Mouse (Mus musculus) layer of hippocampus, postnatal 36 days (tissue): ENCODE data around the gene Abca12. TPM values are rescaled to one million over a fixed set of nuclear protein-coding genes. Genes with fewer than 3 reads are reported as not detected.

ENCODE experiments used
- DNase-seq, 2 experiments: peaks; one replicate each; pipeline ENCODE4 v3.0.0; 2022
- total RNA-seq, 2 experiments: library from RNA; stranded (reverse); gene quantifications; 2 replicates each; pipeline ENCODE4 v1.2.3; 2021

Abca12 gene
- total RNA-seq, 2 experiments from 2014 or later = 0.15 to 0.28 TPM

DNA sequence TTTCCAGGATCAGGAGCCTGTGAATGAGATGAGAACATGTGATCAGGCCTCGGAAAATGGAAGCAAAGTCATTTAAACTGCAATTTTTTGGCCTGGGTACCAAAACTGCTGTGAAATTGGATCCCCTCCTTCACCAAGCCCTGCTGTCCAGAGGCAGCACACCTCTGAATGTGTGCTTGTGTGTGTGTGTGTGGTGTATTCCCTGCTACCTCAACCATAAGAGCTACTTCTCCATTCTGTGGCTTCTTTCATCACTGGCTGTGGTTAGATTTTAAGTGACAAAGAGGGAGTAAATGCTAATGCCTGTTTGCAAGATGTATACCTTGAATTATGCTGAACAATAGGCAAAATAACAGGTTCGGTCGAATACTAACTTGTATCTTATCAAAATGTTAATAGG is 84.4 kb downstream of the Abca12 start:
- no peak for DNase-seq

DNA sequence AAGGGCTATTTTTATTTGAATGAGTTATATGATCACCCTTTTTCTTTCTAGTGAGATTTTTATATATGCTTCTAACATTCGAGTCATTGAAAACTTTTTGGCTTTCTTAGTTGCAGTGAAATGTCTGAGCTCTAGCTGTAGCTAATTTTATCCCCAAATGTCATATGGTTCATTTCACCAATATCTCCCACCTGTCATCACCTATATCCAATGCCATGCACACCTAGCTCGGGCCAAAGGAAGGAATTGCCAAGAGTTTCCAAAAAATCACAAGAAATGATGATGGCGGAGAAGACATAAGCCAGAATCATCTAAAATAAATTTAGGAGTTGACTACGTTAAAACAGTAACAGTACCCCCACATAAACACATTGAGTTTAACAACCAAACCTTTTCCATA is 102.5 kb downstream of the Abca12 start:
- no peak for DNase-seq

DNA sequence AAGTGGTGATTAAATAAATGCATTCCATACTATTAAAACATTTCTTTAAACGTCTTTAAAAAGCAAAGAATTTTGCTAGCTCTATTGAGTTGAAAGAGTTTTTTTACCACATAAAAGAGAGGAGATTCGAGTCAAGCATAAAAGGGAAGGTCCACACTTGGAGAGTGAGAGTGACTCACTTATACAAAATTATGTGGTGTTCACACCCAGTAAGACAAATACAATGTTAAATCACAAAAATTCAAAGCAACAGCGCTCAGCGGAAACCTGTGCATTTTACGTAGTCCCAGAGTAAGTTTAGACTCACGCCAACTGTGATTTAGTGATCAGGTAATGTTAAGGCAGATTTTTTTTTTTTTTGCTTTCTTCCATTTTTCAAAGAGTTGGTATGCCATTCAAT is 104.1 kb downstream of the Abca12 start:
- no peak for DNase-seq

DNA sequence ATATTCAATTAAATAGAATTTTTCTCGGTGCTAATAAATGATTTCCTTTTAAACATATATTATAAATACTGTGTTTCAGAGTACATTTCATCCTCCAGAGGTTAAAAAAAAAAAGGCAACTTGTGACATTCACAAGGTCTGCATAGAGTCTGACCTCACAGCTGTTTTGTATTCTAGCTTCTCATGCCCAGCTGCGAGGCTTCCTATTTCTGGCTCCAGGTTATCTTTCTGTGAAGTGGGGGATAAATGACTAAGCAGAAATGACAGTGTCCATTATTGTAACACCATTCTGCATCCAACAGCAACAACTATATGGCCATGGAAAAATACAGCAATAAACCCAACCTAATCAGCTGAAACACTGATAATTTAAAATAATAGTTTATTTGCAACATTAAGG is 107.3 kb downstream of the Abca12 start:
- no peak for DNase-seq

DNA sequence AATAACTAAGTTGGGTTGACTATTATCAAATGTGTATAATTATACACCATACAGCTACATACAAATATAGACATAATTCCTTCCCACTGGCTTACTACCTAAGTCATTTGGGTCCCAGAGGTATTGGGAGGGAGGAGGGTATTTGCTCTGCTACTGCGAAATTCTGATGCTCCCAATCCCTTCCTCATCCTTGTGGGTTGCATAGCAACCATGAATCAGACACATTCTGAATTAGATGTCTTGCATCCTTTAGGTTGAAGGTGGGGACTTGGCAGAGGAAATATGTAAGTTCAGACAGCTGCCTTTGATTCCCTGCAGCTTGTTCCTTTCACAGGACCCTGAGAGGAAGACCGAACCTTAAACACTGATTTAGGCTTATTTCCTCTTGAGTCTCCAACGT is 108.5 kb downstream of the Abca12 start:
- no peak for DNase-seq

DNA sequence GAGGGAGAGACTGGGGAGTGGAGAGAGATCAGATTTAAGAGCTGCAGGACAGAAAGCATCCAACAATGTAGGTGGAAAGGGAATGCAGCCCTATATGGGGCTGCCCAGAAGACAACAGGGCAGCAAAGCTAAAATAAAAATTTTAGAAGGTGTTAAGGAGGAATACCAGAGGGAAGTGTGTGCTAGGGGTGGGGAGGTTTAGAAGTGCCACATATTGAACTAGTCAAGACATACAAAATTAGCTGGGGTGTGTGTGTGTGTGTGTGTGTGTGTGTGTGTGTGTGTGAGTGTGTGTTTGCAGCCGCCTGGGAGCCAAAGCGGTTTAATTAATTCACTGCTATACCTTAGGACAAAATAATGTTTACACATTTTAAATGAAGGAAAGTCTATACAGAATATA is 110.1 kb downstream of the Abca12 start:
- no peak for DNase-seq

DNA sequence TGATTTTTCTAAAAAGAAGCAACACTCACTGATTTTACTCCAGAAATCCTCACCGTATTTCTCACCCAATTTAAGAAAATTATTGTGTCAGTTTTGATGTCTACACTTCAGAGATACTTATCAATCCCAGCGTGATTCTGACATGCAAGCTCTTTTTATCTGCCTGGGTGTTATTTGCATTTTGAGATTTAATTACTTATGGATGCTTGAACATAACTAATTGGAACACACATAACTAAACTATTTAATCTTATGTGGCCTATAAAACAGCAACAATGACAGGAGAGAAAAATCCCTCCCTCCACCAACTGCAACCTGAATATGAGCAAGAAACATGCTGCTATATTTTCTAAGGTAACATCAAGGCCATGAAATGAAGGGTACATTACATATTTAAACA is 117.7 kb downstream of the Abca12 start:
- no peak for DNase-seq

DNA sequence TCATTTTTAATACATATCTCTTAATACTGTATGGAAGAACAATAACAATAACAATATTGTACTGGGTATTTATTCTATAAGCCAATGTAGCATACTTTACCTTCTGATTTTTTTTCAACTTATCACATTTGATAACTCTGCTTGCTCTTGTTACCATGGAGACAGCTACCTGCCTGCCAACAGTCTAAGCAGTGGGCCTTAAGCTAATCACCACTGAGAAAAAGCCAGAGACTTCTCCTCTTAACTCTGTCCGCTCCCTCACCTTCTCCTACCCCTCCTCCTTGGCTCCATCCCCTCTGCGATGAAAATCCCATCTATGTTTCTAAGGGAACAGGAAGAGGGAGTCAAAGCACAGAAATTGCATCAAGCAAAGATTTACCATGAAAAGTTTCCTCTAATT is 118.1 kb downstream of the Abca12 start:
- no peak for DNase-seq

DNA sequence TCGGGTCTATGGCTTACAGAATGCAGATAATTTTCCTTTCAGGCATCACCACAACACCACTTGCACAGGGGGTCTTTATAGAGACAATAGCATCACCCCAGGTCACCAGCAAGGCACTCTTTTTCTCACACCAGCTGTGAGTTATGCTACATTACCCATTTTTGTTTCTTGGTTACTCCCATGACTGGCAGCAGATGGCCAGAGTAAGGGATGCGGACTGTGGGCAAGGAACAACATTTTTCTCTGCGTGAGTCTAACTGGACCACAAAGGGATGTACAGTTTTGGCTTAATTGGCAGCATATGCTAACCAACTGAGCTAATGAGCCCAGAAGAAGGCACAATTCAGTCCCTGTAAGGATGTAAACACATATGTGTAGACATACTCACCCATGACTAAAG is 122.8 kb downstream of the Abca12 start:
- no peak for DNase-seq

DNA sequence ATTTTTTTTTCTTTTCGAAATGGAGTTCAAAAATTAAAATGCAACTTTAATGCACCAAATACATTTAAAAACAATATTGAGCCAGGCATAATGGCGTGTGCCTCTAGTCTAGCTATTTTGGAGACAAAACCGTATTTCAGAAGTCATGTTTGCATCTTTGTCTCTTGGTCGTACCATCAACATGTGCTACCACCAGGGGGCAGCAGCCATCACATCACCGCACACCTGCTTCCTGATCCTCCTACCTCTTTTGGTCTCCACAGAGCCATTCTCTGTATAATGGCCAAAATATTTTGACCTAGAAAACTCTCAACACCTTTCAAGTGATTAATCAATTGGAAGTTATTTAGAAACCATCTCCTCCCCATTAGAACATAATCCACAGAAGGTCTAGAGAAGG is 125.2 kb downstream of the Abca12 start:
- peak; percentile 49 to 57 for DNase-seq

DNA sequence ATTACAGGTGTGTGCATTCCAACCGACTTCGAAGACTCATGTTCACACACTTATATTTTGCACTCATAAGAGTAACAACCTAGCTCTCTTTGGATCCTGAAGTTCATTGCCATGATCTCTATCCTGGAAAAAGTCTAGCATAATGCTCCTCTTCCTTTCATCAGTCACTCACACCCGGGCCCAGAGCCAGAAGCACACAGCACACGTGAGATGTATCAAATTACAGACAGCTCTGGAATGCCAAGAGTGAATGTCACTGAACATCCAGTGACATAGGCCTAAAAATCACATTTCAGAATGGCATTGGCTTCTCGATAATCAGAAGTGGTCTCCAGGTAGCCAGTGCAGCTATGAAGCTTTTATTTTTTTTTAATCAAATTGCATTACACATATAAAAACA is 137.8 kb downstream of the Abca12 start:
- DNase-seq = no peak

DNA sequence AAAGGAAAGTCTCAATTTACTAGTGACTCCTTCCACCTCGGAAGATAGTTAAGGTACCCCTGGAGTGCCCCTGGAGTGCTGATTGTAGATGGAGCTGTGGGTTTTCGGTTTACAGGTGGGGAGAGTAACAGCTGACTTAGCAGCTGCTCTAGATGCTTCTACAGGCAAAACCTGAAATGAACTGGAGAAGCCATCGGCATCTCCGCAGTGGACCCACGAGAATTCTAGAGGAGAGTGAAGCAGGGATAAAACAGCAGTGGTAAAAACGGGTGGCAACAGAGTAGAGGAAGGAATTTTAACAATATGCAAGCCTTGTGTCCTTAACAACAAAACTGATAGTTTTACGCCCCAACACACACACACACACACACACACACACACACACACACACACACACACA is 142.2 kb downstream of the Abca12 start:
- no peak for DNase-seq

DNA sequence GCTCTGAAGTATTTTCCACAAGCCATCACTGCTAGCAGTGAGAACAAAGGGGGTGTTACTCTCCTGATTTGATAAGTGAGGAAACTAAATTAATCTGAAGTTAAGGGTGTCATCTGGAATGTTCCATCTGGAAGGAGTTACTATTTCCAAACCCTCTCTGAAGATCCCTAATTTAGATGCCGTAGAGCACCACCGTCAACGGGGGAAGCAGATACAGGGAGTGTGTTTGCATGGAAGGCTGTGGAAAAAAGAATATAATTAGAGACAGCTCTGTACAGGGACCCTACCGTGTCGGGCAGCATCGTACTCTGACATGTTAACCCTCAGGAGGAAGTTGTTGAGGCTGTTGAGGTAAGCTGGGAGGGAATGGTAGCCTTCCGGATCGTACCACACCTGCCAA is 142.6 kb downstream of the Abca12 start:
- no peak for DNase-seq

DNA sequence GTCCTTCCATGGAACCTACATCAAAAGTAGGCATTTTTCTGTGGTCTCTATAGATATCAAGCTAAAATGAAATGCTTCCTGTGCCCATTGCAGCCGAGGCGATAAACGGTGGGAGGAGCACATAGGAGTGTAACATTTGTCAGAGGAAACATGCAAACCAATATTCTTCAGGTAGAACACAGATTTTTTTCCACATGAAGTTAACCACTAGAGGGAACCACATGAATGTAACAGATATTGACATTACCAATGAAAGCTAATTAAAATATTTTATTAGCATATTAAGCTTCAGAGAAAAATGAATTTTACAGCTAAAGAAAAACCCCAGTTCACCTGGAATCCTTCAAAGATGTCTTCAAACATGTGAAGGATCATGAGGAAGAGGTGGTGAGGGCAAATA is 144.6 kb downstream of the Abca12 start:
- no peak for DNase-seq

DNA sequence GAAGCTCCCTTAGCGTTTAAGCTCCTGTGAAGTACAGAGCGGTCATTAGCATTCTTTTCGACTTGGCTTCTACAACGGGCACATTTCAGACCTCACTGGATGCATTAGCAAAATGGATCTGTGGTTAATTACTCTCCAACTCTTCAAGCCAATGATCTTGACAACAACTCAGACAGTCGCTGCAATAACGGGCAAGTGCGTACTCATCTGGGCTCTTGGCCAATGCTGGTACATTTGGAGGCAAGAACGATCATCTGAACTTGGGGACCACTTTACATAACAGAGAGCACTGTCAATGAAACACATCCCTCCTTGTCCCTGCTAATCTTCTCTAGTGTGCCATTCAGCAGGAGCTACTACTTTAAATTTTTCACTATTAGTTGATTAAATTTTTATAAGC is 148.1 kb downstream of the Abca12 start:
- no peak for DNase-seq

DNA sequence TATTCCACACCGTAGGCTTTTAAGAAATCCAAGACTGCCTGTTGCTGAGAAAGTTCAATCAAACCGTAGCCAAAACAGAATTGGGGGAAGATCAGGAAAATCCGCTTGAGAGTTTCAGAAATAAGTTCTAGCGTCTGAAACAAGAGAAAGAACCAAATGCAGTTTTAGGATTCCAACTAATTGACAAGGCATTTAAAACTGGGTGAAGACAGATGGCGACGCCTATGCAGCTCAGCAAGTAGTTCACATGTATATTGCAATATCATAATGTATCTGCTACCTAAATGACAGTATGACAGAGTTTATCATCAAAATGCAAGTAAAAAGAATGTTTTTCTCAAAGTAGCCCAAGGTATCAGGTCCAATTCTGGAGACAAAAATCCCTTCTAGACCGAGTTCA is 151.2 kb downstream of the Abca12 start:
- no peak for DNase-seq

DNA sequence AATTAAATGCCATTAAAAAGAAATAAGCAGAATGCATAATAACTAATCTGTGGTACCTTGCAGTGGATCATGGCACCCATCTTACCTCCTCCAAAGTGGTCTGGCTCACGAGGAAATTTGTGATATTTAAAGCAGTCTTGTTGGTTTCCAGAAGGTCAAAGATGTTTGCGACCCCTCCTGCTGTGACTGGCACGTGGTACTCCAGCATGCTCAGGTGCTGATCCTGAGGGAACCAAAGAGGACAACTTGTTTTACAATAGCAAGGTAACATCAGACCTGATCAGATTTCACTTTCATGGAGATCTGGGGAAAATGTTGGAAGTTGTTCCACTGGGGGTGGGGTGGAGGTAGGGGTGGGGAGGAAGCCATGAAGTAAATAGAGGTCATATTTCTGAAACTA is 170.1 kb downstream of the Abca12 start:
- no peak for DNase-seq

DNA sequence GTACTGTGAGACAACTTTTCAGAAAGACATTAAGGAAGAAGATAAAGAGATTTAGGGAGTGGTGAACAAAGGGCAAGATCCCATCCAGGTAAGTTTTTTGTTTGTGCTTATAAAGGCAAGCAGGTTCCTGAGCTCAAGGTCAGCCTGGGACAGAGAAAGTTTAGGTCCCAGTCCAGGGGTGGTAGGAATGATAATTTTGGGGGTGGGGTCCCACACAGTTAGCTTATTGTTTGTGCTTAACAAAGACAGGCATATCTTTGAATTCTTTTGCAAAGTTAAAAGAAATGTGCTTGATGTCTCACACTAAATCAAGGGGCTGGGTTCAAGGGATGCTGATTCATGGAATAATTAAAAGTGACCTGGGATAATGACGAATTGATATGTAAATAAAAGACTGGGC is 173.3 kb downstream of the Abca12 start:
- no peak for DNase-seq

DNA sequence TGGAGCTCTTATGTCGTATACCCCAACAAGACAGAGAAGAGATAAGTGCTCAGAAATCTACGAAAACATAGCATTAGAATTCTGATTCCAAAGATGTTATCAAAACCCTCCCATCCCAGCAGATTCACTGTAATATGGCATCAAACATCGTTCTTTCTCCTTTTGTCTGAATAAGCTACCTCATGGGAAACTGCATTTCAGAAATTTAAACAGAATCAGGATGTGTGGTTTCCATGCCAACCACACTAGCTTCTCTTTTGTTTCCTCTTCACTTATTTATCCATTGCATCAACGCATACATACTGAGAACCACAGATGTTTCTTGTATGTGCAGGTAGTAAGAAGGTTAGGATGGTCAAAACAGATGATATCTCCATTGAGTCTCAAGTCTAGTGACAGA is 175.1 kb downstream of the Abca12 start:
- DNase-seq = no peak

DNA sequence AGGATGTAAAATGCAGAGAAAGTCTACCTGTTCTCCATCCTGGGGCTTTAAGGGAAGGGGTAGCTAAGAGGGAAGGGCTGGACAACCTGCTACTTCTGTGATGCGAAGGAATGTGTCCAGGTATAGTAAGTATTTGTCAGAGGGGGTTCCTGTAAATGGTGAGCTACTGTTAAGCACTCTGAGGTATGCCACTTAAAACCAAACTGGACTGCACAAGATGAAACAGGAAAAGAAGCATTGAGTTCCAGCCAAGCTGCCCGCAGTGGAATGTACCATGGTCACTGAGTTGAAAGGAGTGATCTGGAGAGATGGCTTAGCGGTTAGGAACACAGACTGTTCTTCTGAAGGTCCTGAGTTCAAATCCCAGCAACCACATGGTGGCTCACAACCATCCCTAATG is 179.4 kb downstream of the Abca12 start:
- DNase-seq = no peak

DNA sequence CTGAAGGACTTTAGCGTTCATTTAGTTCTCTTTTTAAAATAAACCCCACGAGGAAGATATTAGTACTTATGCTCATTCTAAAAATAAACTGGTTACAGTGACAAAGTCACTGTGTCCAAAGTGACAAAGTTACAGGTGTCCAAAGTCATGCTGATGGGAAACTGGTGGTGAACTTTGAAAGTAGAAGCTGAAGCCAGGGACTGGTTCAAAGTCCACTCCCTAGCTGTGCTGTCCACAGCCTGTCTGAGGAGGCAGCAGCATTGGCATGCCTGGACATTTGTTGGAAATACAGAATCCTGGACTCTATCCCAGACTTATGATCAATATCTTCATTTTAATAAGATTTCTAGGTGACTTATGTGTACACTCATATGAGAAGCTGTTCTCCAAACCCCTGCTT is 183.5 kb downstream of the Abca12 start:
- no peak for DNase-seq

DNA sequence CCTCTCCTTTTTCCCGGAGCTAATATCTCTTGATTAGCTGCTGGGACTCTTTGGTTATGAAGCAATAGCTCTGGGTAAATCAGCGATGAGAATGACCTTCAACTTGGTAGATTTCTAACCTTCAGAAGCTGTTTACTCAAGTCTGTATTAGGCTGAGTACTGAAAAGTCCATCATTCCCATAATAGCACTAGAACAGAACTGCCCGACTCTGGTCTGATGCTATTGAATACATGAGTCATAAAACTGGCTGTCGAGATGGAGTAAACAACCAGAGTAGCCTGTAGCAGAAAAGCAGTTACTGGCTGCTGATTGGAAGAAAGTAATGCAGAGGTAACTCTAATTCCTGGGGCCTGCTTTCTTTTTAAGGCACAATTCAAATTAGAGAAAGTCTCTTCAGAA is 211.1 kb downstream of the Abca12 start:
- DNase-seq = no peak

DNA sequence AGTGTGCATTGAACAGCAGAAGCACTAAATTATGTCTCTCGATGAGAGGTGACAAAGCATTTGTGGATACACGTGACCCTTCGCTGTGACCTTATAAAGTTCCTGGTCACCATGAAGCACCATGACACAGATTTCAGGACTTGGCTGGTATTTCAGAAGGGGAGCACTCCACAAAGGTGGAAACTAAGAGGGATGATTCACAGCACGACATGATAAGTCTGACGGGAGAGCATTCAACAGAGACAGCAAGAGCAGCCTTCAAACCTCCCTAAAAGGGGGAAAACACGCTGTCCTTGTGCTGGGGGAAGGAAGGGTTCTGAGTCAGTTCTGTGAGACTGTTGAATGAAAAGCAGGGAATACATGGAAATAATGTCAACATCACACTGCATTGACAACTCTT is 218.5 kb downstream of the Abca12 start:
- DNase-seq = no peak

DNA sequence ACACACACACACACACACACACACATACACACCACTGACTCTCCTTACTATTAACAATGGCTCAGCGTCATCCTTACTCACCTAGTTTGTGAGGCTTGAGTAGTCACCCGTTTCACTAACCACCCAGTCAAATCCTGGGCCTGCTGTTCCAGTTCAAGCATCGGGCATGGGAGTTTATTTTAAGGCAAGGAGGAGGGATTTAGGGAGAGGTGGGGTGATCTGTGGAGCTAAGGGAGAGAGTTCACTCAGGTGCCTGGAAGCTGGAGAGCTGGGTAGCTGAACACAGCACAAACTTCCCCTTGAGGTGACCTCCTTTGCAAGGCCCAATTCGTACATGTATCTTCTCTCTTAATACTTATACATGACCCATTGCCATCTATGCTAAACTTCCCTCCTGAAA is 219.4 kb downstream of the Abca12 start:
- no peak for DNase-seq

DNA sequence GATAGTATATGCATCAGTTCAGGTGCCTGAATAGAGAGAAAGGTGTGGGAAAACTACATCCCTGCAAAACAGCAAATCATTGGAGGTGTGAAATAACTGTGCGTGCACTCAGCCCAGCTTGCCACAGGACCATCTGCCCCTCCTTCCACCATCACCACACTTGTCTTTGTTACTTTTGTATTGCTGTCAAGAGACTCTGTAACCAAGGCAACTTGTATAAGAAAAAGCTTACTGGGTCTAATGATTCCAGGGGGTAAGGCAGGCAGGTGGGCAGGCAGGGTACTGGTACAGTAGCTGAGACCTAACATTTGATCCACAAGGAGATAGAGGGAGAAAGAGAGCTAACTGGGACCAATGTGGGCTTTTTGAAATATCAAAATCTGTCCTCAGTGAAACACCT is 220.8 kb downstream of the Abca12 start:
- DNase-seq = no peak
